Mouse (Mus musculus): ENCODE results near the gene Gm29776.

Gene Gm29776

DNA sequence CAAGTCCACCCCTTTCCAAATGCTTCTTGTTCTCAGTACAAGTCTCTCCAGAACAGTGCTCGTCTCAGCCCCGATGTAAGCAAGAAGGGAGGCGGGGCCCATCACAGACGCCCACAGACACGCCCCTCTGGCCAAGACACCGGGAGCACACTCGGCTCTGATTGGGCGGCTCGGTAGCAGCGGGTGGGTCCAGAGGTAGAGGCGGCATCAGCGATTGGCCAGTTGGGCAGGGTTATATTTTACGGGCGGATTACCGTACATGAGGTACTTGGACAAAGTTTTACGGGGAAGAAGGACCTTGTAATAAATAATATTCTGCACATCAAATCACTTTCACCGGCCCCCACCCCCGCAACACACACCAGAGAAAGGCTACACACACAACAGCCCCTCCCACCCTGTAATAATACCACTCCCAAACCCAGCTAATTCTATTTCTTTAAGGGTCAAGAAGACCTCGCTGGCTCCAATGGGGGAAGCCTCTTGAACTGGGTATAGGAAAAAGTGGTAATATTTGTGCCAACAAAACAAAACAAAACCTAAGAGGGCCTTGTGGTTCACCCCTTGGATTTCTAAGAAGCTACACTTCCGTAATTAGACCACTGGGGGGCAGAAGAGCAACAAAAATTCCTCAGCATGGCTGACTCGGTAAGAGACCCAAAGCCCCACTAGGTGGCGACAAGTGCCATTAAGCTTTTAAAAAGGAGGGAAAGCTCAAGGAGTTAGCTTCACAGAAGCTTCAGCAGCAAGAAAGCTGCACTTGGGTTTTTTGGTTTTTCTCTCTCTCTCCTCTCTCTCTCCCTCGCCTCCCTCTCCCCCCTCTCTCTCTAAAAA, 47.8 kb downstream of the Gm29776 start:
- DNase-seq (ENCODE audit: low spot score) = no peak

DNA sequence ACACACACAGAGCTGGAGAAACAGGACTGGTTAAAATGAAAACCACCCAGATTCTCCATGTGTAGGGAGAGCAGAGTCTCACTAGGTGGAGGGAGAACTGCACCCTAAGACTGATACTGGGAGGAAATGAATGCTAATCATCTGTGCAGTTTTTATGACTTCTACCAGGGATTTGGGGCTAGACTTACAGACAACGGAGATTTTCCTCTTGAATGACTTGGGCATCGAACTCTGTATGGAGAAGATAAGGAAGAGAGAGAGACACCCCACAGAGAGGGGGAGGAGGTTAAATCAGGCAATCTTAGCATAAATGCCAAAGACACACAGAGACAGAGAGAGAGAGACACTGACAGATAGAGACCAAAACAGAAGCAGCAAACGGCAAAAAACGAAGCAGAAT, 50.7 kb downstream of the Gm29776 start:
- DNase-seq (ENCODE audit: low spot score) = no peak

DNA sequence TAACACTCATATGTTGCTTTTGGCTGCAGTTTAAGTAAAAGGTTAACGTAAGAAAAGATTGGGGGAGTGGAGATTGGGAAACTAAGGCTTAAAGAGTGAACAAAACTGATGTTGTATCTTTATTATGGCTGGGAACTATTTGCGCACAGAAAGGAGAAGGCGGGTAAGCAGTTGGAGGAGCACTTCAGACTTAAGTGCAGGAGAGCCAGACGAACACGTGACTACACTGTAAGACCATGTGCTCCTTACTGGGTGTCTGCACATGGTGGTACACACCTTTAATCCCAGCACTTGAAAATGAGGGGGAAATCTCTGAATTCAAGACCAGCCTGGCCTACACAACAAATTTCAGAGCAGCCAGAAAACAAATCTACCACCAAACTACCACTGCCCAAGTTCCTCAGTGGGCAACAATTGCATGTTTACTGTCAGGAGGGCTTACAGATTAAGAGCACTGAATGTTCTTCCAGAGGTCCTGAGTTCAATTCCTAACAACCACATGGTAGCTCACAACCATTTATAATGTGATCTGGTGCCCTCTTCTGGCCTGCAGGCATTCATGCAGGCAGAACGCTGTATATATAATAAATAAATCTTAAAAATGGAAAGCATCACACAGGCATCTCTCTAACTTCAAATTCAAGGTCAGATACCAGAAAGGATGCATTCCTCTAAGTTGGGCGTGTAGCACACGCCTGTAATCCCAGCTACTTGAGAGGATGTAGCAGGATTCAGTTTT, 51.6 kb downstream of the Gm29776 start:
- DNase-seq (ENCODE audit: low spot score) = no peak

DNA sequence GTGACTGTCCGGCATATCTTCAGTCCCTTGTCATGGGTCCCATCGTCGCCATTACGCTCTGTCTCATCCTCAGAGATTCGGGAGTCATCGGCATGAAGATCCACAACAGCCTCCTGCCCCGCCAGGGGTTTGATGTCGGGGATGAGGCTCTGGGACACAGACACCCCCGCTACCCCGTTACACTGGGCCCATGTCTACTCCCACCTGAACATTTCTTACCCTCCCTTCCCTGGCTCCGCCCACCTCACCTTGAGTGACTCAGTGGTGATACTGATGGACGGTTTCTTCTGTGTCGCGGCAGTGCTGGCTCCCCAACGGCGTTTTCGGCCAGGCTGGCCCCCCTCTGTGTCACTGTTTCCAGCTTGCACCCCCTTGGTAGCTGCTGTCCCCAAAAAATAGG, 52.2 kb downstream of the Gm29776 start:
- DNase-seq (ENCODE audit: low spot score) = no peak

DNA sequence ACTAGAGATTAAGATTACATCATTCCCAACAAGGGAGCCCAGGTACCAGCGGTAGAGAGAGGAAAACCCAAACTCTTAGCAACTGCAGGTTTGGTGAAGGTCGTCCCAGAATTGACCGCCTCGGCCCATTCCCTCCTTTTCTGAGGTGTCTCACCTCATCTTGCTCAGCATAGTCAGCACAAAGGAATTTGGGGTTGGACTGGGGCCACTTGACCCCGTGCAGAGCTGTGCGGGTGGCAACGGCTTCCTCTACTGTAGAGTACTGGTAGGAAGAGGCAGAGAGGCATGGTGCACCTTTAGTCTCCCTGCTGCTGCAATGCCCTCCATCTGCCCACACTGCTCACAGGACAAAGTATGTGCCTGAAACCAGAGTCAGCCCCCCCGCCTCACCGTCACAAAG, 54.3 kb downstream of the Gm29776 start:
- DNase-seq (ENCODE audit: low spot score) = no peak

DNA sequence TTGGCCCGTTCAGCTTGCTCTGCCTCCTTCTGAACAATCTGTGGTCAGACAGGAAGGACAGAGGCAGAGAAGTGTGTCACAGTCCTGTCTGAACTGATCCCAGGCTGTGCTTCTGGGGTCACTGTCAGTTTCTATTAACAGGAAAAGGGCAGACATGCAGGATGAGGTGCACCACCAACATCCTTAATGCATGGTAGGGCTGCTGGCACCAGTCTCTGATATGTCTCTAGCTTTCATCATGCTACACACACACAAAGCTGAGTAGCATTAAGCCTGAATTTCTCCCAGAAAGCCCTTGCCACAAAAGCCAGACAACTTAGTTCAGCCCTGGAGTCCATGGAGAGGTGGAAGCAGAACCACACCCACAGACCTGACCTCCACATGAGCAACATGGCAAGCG, 55.6 kb downstream of the Gm29776 start:
- no peak for DNase-seq (ENCODE audit: low spot score)

Measured in urinary bladder, postnatal 10 days (tissue).